Mouse (Mus musculus) CH12.LX (cell line): ENCODE data around the gene Mmp19. TPM values are rescaled to one million over a fixed set of nuclear protein-coding genes. Genes with fewer than 3 reads are reported as not detected.

Source experiments
- DNase-seq: peaks from one replicate; pipeline ENCODE4 v3.0.0-alpha.2; 2013; ENCODE audit errors: extremely low read depth
- H3K27ac ChIP-seq: 2 replicates; pipeline ENCODE4 v1.5.1; 2012; ENCODE audit warnings: low read depth, mild to moderate bottlenecking, control low read depth, moderate library complexity; ENCODE audit not compliant: insufficient read depth
- H3K27me3 ChIP-seq: replicated peaks from 2 replicates; pipeline ENCODE3; 2012; ENCODE audit warnings: inconsistent platforms
- H3K36me3 ChIP-seq, 2 experiments: replicated peaks in 1 of 2; 2 replicates each; pipeline versions ENCODE3 to v1.6.1; 2012; ENCODE audit warnings: inconsistent platforms in 1 of 2, low read length in 1 of 2, mild to moderate bottlenecking in 1 of 2, mixed read lengths in 1 of 2, moderate library complexity in 1 of 2; ENCODE audit not compliant: control insufficient read depth in 1 of 2, insufficient read depth in 1 of 2
- H3K4me1 ChIP-seq, 2 experiments: 2 replicates each; pipeline ENCODE4 v1.6.1; 2012; ENCODE audit warnings: inconsistent platforms in 1 of 2, moderate library complexity in 1 of 2; ENCODE audit not compliant: insufficient read depth in 2 of 2, control insufficient read depth in 1 of 2
- H3K4me2 ChIP-seq: 2 replicates; pipeline ENCODE4 v1.6.1; 2012; ENCODE audit warnings: low read depth, mild to moderate bottlenecking, control low read depth; ENCODE audit not compliant: poor library complexity, insufficient read depth, severe bottlenecking
- H3K4me3 ChIP-seq, 3 experiments: fragments of 150-350 bp in 1 of 3; sonication (generic) in 1 of 3; replicated peaks in 1 of 3; 2 replicates each; pipeline versions ENCODE3 to v1.5.1; 2011 to 2012; ENCODE audit warnings: low read depth in 2 of 3, low read length in 2 of 3, mild to moderate bottlenecking in 2 of 3, moderate library complexity in 2 of 3, control low read depth in 1 of 3, improper control_type of control experiment in 1 of 3, inconsistent platforms in 1 of 3, mixed read lengths in 1 of 3; ENCODE audit not compliant: poor library complexity in 1 of 3
- H3K79me2 ChIP-seq: replicated peaks from 2 replicates; pipeline ENCODE4 v1.6.1; 2012; ENCODE audit warnings: mild to moderate bottlenecking, moderate library complexity; ENCODE audit not compliant: control insufficient read depth, poor library complexity, insufficient read depth, severe bottlenecking; ENCODE audit errors: extremely low read depth
- H3K9ac ChIP-seq: 2 replicates; pipeline ENCODE4 v1.6.1; 2012; ENCODE audit warnings: low read depth, mild to moderate bottlenecking, control low read depth, moderate library complexity; ENCODE audit not compliant: insufficient read depth
- H3K9me3 ChIP-seq: replicated peaks from 2 replicates; pipeline ENCODE3; 2012; ENCODE audit warnings: low read length, inconsistent platforms, mixed read lengths
- CHD1 ChIP-seq: IDR thresholded peaks from 2 replicates; pipeline ENCODE4 v1.6.1; 2012; ENCODE audit warnings: low read depth, low read length, improper control_type of control experiment, inconsistent platforms
- EP300 ChIP-seq: IDR thresholded peaks from 2 replicates; pipeline ENCODE4 v1.6.1; 2011; ENCODE audit warnings: low read length, improper control_type of control experiment
- IRF4 ChIP-seq: IDR thresholded peaks from 2 replicates; pipeline ENCODE4 v1.6.1; 2014; ENCODE audit warnings: low read depth, mild to moderate bottlenecking, inconsistent platforms, low read length, improper control_type of control experiment
- JUN ChIP-seq: IDR thresholded peaks from 2 replicates; pipeline ENCODE4 v1.6.1; 2011; ENCODE audit warnings: low read depth, mild to moderate bottlenecking, low read length, improper control_type of control experiment, moderate library complexity; ENCODE audit not compliant: insufficient read depth
- MAFK ChIP-seq: IDR thresholded peaks from 2 replicates; pipeline ENCODE4 v1.6.1; 2011; ENCODE audit warnings: low read length, improper control_type of control experiment; ENCODE audit not compliant: insufficient replicate concordance
- MAX ChIP-seq: IDR thresholded peaks from 2 replicates; pipeline ENCODE4 v1.6.1; 2011; ENCODE audit warnings: low read length, improper control_type of control experiment
- MXI1 ChIP-seq: IDR thresholded peaks from 2 replicates; pipeline ENCODE4 v1.6.1; 2011; ENCODE audit warnings: mild to moderate bottlenecking, low read depth, low read length, improper control_type of control experiment
- NELFE ChIP-seq: IDR thresholded peaks from 2 replicates; pipeline ENCODE4 v1.6.1; 2011; ENCODE audit warnings: low read depth, low read length, improper control_type of control experiment
- POLR2AphosphoS2 ChIP-seq: IDR thresholded peaks from 2 replicates; pipeline ENCODE4 v1.6.1; 2011; ENCODE audit warnings: low read depth, low read length, improper control_type of control experiment
- RAD21 ChIP-seq: IDR thresholded peaks from 2 replicates; pipeline ENCODE4 v1.6.1; 2011; ENCODE audit warnings: low read depth, mild to moderate bottlenecking, low read length, improper control_type of control experiment, moderate library complexity
- dilution Hi-C: fragments of 300-500 bp; cut with MboI; formaldehyde crosslinking; loops from 2 replicates; pipeline ENCODE4 v1.14.3; 2020; ENCODE audit warnings: low sequenced_read_pairs; ENCODE audit not compliant: extremely low pct_unique_long_range_greater_than_20kb, extremely low pct_ligation_motif_present
- in situ Hi-C: fragments of 300-500 bp; cut with MboI; formaldehyde crosslinking; loops from 3 replicates; pipeline ENCODE4 v1.14.3; 2019; ENCODE audit warnings: low sequenced_read_pairs, low pct_ligation_motif_present, low pct_unique_long_range_greater_than_20kb, mixed read lengths
- polyA plus RNA-seq: library from polyadenylated mRNA; unstranded; fragments of >175 nt; gene quantifications from 2 replicates; pipeline ENCODE4 v1.2.1, GENCODE M21; 2012; ENCODE audit warnings: low read depth; ENCODE audit not compliant: insufficient read length
- total RNA-seq, 2 experiments: library from RNA; depleted of rRNA; stranded (reverse); fragments of 300-350 nt in 1 of 2; fragments of >200 nt in 1 of 2; gene quantifications; 2 replicates each; pipeline ENCODE4 v1.2.3; 2012 to 2014

Mmp19 gene
- total and polyA plus RNA-seq, 3 experiments = 0.50 to 1.3 (median 0.57) TPM

DNA sequence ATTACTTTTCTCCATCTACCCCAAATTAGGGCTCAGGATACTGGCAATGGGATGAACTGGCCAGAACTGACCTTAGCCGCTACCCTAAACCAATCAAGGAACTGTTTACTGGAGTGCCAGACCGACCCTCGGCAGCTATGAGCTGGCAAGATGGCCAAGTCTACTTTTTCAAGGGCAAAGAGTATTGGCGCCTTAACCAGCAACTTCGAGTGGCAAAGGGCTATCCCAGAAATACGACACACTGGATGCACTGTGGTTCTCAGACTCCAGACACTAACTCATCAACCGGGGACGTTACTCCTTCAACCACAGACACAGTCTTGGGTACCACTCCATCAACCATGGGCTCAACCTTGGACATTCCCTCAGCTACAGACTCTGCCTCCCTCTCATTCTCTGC is 8.0 kb downstream of the Mmp19 start:
- no peak overlapping the region for H3K9ac ChIP-seq
- TF ChIP-seq EP300 = no peak
- TF ChIP-seq, all 38 proteins: peak for 0
- dilution Hi-C loops = no loop called here
- Histone ChIP-seq H3K79me2 (no peaks in the 10 kb centered on the region), H3K27ac (no peak overlapping the region), H3K4me1 (peaks cover 8 to 30% of the 10 kb centered on the region in 2 experiments; a peak in 3 of 4 replicates), H3K36me3 (peaks cover 0 to 25% of the 10 kb centered on the region in 2 experiments), H3K4me2 (no peak overlapping the region), H3K4me3 (no peak overlapping the region), H3K27me3 (no peaks in the 10 kb centered on the region), H3K9me3 (no peaks in the 10 kb centered on the region)
- no peak for DNase-seq
- in situ Hi-C loops = no loop called here

GRCm38 (mm10) chr10:128801981-128802495 is 11.3 kb downstream of the Mmp19 start:
- H3K27me3 ChIP-seq = no peaks in the 10 kb centered on the region
- TF ChIP-seq RAD21 (no peak), EP300 (no peak)
- TF ChIP-seq, all 38 proteins: peak for 0
- Histone ChIP-seq H3K4me1 (peaks cover 5 to 9% of the 10 kb centered on the region in 2 experiments), H3K36me3 (peaks cover 0 to 28% of the 10 kb centered on the region in 2 experiments), H3K4me2 (no peak overlapping the region), H3K9me3 (no peaks in the 10 kb centered on the region), H3K4me3 (no peak overlapping the region), H3K79me2 (peaks cover 13% of the 10 kb centered on the region), H3K9ac (no peak overlapping the region), H3K27ac (no peak overlapping the region)
- DNase-seq = no peak
- dilution Hi-C loops = no loop called here
- in situ Hi-C loops = no loop called here

DNA sequence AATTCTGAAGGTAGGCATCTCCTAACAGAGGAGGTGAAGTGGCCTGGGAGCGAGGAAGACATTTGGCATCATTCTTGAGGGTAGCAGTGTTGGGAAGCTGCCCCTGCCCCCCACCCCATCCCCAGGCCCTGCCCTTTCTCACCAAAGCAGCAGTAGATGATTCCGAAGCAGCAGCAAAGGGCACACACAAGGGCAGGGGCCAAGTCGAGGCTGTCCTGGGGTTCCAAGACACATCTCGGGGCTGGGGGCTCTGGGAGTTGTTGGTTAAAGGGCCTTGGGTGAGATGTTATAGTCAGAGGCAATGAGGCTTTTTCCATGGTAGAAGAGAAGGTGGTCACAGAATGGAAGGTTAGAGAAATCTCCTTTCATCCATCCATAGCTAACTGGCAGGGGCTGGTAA is 12.2 kb downstream of the Mmp19 start:
- Histone ChIP-seq H3K4me1 (peaks cover 7 to 15% of the 10 kb centered on the region in 2 experiments), H3K9ac (no peak overlapping the region), H3K27ac (no peak overlapping the region), H3K4me2 (no peak overlapping the region), H3K9me3 (no peaks in the 10 kb centered on the region), H3K4me3 (no peak overlapping the region), H3K36me3 (peaks cover 0 to 28% of the 10 kb centered on the region in 2 experiments), H3K27me3 (no peaks in the 10 kb centered on the region), H3K79me2 (peaks cover 22% of the 10 kb centered on the region)
- TF ChIP-seq CHD1 (no peak), NELFE (no peak), MXI1 (no peak), MAX (no peak), POLR2AphosphoS2 (no peak), IRF4 (no peak), JUN (no peak), MAFK (no peak)
- dilution Hi-C loops = no loop called here
- in situ Hi-C loops = no loop called here
- no peak for DNase-seq
